Mouse (Mus musculus) heart, embryonic 10.5 days (tissue): Measurements from ENCODE around the gene Atp6ap1l. TPM values are rescaled to one million over a fixed set of nuclear protein-coding genes. Genes with fewer than 3 reads are reported as not detected.

Experiments used
- polyA plus RNA-seq: library from polyadenylated mRNA; unstranded; fragments of >200 nt; fragmentation: Nextera tagmentation; extraction: Ambion mirVana; gene quantifications from 2 replicates; pipeline ENCODE4 v1.2.1, GENCODE M21; 2016

The Atp6ap1l gene
- polyA plus RNA-seq, 1 experiment from 2014 or later, result not detected

Other genes starting within 250 kb of the Atp6ap1l start
- 139 and 171 TPM in 2 replicates for gene Rps23, start 17.6 kb upstream of the Atp6ap1l start, polyA plus RNA-seq